Mouse (Mus musculus) neural tube, embryonic 11.5 days (tissue): Measurements from ENCODE around the gene Chrm4. TPM values are rescaled to one million over a fixed set of nuclear protein-coding genes. Genes with fewer than 3 reads are reported as not detected.

Source experiments
- ATAC-seq: fragments of 200-750 bp; cut with Nextera tagmentation; 2 replicates; pipeline ENCODE4 v1.8.0; 2017; ENCODE audit warnings: moderate number of reproducible peaks, mild to moderate bottlenecking, moderate TSS enrichment, moderate library complexity; ENCODE audit not compliant: insufficient read depth, low FRiP score, low TSS enrichment
- DNase-seq: peaks from one replicate; pipeline ENCODE4 v3.0.0-alpha.2; 2015; ENCODE audit warnings: low spot score
- H3K27ac ChIP-seq: fragments of 300-500 bp; sonication (generic); 2 replicates; pipeline ENCODE4 v1.5.1; 2014; ENCODE audit warnings: low read depth, mild to moderate bottlenecking, low read length
- H3K27me3 ChIP-seq: fragments of 300-500 bp; sonication (generic); 2 replicates; pipeline ENCODE4 v1.6.1; 2014; ENCODE audit warnings: mild to moderate bottlenecking, low read length, mixed read lengths; ENCODE audit not compliant: control insufficient read depth, insufficient read depth
- H3K36me3 ChIP-seq: fragments of 300-500 bp; sonication (generic); 2 replicates; pipeline ENCODE4 v1.6.1; 2014; ENCODE audit warnings: mild to moderate bottlenecking, low read length, moderate library complexity, mixed read lengths; ENCODE audit not compliant: control insufficient read depth, insufficient read depth
- H3K4me1 ChIP-seq: fragments of 300-500 bp; sonication (generic); 2 replicates; pipeline ENCODE4 v1.6.1; 2014; ENCODE audit warnings: low read length, mixed read lengths; ENCODE audit not compliant: control insufficient read depth, insufficient read depth
- H3K4me2 ChIP-seq: fragments of 300-500 bp; sonication (generic); 2 replicates; pipeline ENCODE4 v1.6.1; 2014; ENCODE audit warnings: low read depth, mild to moderate bottlenecking, moderate library complexity
- H3K4me3 ChIP-seq: fragments of 300-500 bp; sonication (generic); 2 replicates; pipeline ENCODE4 v1.5.1; 2014; ENCODE audit warnings: low read depth, low read length
- H3K9ac ChIP-seq: fragments of 300-500 bp; sonication (generic); 2 replicates; pipeline ENCODE4 v1.6.1; 2014; ENCODE audit warnings: mild to moderate bottlenecking, low read length
- H3K9me3 ChIP-seq: fragments of 300-500 bp; sonication (generic); 2 replicates; pipeline ENCODE4 v1.6.1; 2016; ENCODE audit warnings: low read length; ENCODE audit not compliant: control insufficient read depth
- WGBS: fragments of 180-500 bp; shearing (Covaris S2); extraction: QIAGEN DNeasy Blood & Tissue Kit; methylation state at CpG from one replicate; pipeline ENCODE4 v1.1.7; 2014; 5-methylcytosine and 5-hydroxymethylcytosine counted together
- polyA plus RNA-seq: library from polyadenylated mRNA; unstranded; fragments of >200 nt; fragmentation: Nextera tagmentation; extraction: Ambion mirVana; gene quantifications from 2 replicates; pipeline ENCODE4 v1.2.1, GENCODE M21; 2014

The Chrm4 gene
- polyA plus RNA-seq, 1 experiment from 2014 or later = 0.53 TPM

DNA sequence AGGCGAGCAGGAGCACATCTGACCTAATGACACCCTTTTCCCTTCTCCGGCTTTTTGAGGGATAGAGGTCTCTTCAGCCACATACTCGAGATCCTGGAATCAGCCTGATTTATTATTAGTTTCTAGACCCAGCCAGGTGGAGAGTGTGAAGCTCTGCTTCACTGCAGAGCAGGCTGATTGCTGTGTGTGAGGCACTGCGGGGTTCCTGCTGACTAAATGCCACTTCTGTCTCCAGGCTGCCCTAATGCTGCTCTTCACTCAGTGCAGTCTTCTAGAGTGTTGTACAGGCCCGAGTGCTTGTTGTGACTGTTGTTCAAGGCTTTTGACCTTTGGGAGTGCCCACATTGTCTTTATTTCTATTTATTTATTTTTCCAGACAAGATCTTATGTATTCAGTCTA lies 24.7 kb upstream of the Chrm4 start:
- DNase-seq (no peak), ATAC-seq (no peak)
- H3K9ac ChIP-seq = no peak overlapping the region
- no peak overlapping the region for H3K4me2 ChIP-seq
- no peaks in the 10 kb centered on the region for H3K9me3 ChIP-seq
- H3K36me3 ChIP-seq = peaks cover 2% of the 10 kb centered on the region; the same call in 1 of the 2 replicates
- H3K27me3 ChIP-seq = no peaks in the 10 kb centered on the region
- H3K27ac ChIP-seq = no peak overlapping the region
- WGBS = 55% methylated on average over 5 of the region's 5 CpGs
- H3K4me3 ChIP-seq = no peak overlapping the region
- no peaks in the 10 kb centered on the region for H3K4me1 ChIP-seq

DNA sequence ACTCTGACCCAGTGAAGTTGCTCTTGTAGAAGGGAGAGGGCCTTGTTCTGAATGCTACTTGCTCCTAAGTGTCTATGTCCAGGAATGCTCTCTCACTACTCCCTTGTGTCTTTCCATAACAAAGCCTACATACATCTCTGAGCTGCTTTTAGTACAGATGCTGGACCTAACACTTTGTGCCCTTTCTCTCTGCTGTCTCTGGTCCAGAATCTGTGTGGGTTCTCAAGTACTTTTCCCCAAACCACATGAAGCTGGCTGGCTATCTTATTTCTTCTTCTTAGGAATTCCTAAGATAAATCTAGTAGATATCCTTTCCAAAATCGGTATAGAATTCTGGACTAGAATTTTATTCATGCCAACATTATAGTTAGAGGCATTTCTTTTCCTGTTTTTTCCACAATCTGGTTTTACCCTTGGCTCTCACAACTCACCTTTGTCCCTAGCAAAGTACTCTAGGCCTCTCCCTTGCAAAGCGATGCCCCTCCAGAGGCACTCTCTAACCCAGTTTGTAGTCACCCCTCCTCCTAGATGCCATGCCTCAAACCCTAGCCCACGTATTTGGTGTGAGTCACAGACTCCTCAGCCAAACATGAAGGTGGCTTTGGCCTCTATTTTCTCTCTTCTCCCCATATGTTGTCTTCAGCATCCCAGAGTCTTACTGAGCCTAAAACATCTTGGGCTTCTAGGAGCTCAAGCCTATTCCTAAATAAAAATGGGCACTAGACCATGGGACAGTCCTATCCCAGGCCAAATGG lies 23.7 kb upstream of the Chrm4 start:
- Histone ChIP-seq H3K4me2 (no peak overlapping the region), H3K4me3 (no peak overlapping the region), H3K27me3 (no peaks in the 10 kb centered on the region), H3K9me3 (no peaks in the 10 kb centered on the region), H3K27ac (no peak overlapping the region), H3K9ac (no peak overlapping the region), H3K36me3 (peaks cover 2% of the 10 kb centered on the region; the same call in 1 of the 2 replicates), H3K4me1 (no peaks in the 10 kb centered on the region)
- no peak for ATAC-seq
- no peak for DNase-seq
- 85% methylated on average over 3 of the region's 3 CpGs for WGBS

DNA sequence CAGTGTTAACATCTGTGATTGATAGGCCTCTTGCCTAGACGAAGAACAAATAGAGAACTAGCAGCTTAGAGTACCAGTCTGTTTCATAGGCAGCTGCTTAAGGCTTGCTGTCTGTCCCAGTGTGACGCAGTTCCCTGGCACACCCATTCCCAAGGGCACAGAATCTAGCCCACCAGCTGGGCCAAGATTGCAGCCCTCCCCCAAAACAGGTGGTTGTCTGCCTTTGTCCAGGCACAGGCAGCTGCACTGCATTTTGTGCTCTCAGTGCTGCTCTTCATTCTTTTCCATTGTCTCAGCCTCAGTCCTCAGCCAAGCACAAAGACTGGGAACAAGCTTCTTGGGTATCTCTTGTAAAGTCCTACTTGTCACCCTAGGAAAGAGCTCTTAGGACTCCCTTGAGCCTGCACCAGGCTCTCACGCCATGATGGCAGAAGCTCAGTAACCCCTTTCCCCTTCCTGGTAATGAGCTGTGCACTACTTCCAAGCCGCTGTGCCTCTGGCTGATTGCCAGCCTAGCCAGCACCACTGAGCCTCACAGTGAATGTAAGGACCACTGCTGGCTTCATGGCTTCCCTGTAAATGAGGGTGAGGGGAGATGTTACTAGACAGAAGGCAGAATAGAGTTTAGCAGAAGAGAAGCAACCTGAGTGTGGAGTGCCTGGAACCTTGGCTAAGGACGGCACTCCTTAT lies 22.3 kb upstream of the Chrm4 start:
- no peak overlapping the region for H3K4me3 ChIP-seq
- no peak overlapping the region for H3K4me2 ChIP-seq
- H3K9ac ChIP-seq = no peak overlapping the region
- 73% methylated on average over 5 of the region's 5 CpGs for WGBS
- H3K27me3 ChIP-seq = no peaks in the 10 kb centered on the region
- peaks cover 2% of the 10 kb centered on the region; the same call in 1 of the 2 replicates for H3K36me3 ChIP-seq
- peak; percentile 19 for DNase-seq
- H3K9me3 ChIP-seq = no peaks in the 10 kb centered on the region
- no peak overlapping the region for H3K27ac ChIP-seq
- H3K4me1 ChIP-seq = no peaks in the 10 kb centered on the region
- ATAC-seq = no peak; the same call in 1 of the 2 replicates

DNA sequence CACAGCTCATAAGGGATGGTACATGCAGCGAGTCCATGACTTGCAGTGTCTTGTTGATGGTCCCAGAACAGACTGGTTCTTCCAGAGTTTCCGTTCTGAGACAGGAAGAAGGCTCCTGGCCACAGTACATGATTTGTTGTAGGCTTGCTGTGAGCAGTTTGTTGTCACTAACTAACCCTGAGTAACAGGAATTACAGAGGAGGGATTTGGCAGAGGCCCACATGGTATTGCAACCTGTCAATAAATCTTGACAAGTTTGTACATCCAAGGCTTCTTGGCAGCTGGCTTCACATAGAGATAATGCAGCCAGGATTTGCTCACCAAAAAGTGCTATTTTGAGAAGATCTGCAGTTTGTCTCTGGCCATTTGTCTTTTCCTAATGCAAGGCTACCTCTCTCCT lies 20.9 kb upstream of the Chrm4 start:
- no peak for ATAC-seq
- Histone ChIP-seq H3K36me3 (peaks cover 2% of the 10 kb centered on the region; the same call in 1 of the 2 replicates), H3K4me2 (no peak overlapping the region), H3K4me1 (no peaks in the 10 kb centered on the region), H3K27me3 (no peaks in the 10 kb centered on the region), H3K9ac (no peak overlapping the region), H3K4me3 (no peak overlapping the region), H3K9me3 (no peaks in the 10 kb centered on the region), H3K27ac (no peak overlapping the region)
- no peak for DNase-seq
- WGBS = 95% methylated on average over 2 of the region's 2 CpGs

DNA sequence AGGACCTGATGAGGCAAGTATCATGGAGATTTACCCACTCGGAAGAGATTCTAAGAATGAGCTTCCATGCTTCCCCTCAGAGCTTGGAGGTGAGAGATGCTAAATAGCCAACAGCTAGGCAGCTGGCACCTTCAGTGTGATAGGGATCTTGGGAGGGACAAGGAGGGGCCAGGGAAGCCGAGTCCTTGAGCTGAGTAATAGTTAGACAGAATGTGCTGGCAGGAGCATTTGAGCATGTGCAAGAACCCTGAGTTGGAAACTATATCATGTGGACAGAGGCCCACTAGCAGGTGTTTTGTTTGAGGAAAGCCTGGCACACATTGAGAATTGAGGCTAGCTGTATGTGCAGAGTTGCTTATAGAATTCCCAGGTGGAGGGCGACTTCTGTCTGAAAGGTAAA lies 14.4 kb upstream of the Chrm4 start:
- DNase-seq (no peak), ATAC-seq (no peak)
- Histone ChIP-seq H3K36me3 (peaks cover 13% of the 10 kb centered on the region), H3K4me2 (no peak overlapping the region), H3K9ac (no peak overlapping the region), H3K9me3 (no peaks in the 10 kb centered on the region), H3K27me3 (no peaks in the 10 kb centered on the region), H3K4me1 (no peaks in the 10 kb centered on the region), H3K4me3 (no peak overlapping the region), H3K27ac (no peak overlapping the region)
- WGBS = 85% methylated on average over 3 of the region's 3 CpGs

DNA sequence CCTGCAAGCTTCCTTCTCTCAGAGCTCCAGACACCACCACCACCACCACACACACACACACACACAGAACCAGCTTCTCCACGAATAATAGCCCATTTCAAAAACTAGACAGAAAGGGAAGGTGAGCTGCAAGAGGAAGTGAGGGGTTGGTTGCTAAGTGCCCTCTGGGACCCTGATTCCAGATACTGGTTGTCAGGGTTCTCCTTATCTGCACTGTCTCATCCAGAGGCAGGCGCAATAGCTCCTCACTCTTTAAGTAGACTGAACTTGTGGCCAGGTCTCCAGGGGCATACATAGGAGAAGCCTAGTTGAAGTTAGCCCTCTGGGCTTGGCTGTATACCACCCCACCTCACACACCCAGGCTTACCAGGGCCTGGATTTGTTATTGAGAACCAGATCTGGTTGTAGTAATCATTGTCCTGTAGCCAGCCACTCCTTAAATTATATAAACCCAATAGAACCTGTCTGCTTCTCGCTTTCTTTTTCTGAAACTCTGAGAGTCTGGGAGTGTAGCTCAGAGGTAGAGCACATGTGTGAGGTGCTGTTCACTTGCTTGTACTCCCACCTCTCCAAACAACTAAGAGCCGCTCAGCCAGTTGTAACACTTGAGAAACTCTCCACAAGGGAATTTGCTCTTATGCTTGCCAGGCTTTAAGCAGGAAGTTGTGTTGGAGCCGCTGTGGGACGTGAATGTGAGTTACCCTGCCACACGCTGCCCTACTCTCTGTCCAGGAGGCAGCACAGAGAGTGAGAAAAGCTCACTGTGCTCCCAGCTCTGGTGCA lies 13.5 kb upstream of the Chrm4 start:
- H3K27ac ChIP-seq = no peak overlapping the region
- no peak overlapping the region for H3K4me2 ChIP-seq
- no peak overlapping the region for H3K9ac ChIP-seq
- H3K9me3 ChIP-seq = no peaks in the 10 kb centered on the region
- no peak overlapping the region for H3K4me3 ChIP-seq
- H3K27me3 ChIP-seq = no peaks in the 10 kb centered on the region
- H3K36me3 ChIP-seq = peaks cover 16% of the 10 kb centered on the region
- no peaks in the 10 kb centered on the region for H3K4me1 ChIP-seq
- DNase-seq (no peak), ATAC-seq (no peak)
- 90% methylated on average over 7 of the region's 7 CpGs for WGBS

DNA sequence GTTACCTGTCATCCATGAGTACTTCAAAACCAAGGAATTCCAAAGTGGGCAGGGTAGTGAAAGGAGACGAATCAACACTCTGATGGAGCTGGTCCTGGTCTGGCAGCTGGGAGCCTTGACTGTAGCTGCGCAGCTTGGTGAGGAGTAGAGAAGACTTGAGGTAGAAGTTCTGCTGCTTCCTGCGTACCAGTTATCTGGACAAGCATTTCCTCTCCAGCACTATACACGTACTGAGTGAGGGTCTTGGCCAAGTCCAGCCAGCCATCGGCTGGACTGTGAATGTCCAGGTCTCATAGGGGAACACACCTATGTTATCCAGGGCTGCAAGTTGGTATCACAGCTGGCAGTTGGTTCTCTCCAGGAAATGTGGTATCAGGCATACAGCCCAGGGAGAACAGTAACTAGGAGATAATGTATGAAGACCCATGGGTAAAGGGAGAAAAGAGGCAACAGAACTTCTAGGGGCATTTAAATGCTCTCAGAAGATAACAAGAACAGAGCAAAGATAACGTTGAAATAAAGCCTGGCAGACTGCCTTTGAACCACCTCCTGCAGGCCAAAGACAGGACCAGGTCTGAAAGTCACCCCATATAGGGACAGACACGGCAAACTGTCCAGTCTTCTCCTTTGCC lies 10.6 kb upstream of the Chrm4 start:
- no peak overlapping the region for H3K4me2 ChIP-seq
- H3K9ac ChIP-seq = no peak overlapping the region
- no peak overlapping the region for H3K4me3 ChIP-seq
- H3K9me3 ChIP-seq = no peaks in the 10 kb centered on the region
- no peaks in the 10 kb centered on the region; the same call in 1 of the 2 replicates for H3K4me1 ChIP-seq
- no peak overlapping the region for H3K27ac ChIP-seq
- H3K36me3 ChIP-seq = peaks cover 14% of the 10 kb centered on the region
- ATAC-seq = no peak
- DNase-seq = no peak
- peaks cover 12% of the 10 kb centered on the region for H3K27me3 ChIP-seq
- WGBS = 93% methylated on average over 7 of the region's 7 CpGs

DNA sequence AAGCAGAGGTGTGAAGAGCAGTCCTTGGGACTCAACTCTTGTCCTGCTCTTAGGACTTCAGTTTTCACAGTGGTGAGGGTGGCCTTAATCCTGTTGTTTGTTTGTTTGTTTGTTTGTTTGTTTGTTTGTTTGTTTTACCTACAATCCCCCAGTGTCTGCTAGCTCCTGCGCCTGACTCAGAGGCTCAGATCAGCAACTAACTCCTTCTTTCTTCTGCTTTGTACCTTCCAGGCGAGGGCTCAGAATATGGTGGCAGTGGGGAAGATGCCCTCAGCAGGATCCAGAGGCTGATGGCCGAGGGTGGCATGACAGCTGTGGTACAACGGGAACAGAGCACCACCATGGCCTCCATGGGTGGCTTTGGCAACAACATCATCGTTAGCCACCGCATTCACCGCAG lies 10.0 kb upstream of the Chrm4 start:
- H3K4me1 ChIP-seq = no peaks in the 10 kb centered on the region; the same call in 1 of the 2 replicates
- H3K9me3 ChIP-seq = no peaks in the 10 kb centered on the region
- no peak overlapping the region for H3K4me2 ChIP-seq
- no peak for DNase-seq
- H3K4me3 ChIP-seq = no peak overlapping the region
- H3K27ac ChIP-seq = no peak overlapping the region
- H3K36me3 ChIP-seq = peaks cover 9% of the 10 kb centered on the region
- WGBS = 90% methylated on average over 7 of the region's 7 CpGs
- no peak overlapping the region for H3K9ac ChIP-seq
- ATAC-seq = no peak
- H3K27me3 ChIP-seq = peaks cover 14% of the 10 kb centered on the region
